Mouse (Mus musculus): ENCODE results near the gene Gpbp1.

Gpbp1 gene

DNA sequence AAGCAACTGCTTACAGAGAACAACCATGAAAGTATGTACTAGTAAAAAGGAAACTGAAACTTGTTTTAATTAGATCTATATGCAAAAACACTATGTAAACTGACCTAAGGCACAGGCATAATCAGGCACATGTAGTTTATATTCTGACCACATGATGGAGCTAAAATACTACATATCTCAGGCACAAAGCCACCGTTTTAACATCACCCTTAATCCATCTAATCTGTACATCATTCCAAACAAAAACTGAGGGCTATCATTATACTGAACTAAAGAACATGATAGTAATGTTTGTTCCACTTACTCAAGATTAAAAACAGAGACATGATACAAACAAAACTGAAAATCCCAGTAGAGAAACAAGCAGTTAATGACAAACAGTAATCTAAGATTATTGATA is 28.5 kb downstream of the Gpbp1 start:
- peak; percentile 18 for DNase-seq

DNA sequence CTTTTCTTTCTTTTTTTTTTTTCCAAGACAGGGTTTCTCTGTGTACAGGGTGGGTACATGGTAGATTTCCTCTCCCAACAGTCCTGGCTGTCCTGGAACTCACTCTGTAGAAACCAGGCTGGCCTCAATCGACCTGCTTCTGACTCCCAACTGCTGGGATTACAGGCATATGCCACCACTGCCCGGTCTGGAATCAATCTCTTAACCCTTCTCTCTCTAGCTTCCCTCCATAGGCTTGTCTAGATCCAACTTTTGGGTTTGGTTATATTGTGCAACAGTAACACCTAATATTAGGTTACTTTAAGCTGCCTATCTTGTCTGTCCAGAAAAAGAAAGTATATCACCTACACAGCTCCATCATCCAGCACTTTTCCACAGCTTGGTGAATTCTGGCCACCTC is 33.1 kb downstream of the Gpbp1 start:
- no peak for DNase-seq

DNA sequence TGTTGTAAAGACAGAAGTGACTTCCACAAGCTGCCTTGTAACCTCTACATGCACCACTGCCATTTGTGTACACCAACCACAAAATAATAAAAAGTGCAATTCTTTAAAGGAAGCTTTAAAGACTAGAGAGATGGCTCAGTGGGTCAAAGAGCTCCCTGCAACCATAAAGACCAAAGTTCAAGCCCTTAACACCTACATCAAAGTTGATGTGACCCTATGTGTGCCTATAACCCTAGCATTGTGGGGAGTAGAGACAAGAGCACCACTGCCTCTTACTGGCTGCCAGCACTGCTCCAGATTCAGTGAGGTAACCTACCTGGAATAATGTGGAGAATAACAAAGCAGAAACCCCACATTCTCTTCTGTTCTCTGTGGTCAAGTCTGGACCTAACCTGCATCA is 45.6 kb downstream of the Gpbp1 start:
- DNase-seq = no peak

GRCm38 (mm10) chr13:111431174-111431573 is 58.7 kb downstream of the Gpbp1 start:
- no peak for DNase-seq

DNA sequence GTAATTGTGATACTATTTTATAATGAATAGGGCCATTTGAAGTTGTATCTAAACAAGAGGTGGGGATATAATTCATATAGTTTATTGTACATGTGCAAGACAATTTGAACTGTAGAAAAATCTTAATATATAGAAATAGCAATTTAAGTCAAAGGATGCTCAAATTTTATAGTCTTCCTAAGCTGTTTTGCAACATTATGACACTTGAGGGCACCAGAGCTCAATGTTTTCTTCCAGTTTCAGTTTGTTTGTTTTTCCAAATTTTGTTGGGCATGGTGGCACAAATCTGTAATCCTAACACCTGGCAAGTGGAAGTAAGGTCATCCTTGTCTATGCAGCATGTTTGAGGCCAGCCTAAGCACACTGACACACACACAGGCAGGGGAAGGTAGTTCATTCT is 68.6 kb downstream of the Gpbp1 start:
- DNase-seq = no peak

DNA sequence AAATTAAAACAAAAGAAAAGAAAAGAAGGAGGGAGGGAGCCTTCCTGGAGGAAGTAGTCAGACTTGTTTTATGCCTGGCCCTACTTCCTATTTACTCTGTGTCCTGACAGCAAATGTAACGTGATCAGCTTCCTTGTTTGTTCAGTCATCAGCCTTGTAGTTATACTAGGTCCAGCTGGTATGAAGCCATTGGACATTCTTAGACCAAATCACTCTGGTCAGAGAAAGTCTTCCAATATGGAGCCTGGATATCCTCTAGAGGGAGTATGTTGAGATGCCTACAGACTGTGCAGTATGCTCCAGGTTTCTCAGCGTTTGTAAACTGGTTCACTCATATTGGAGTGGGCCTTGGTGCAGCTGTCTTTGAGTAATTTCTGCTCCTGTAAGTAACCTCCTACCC is 71.8 kb downstream of the Gpbp1 start:
- DNase-seq = no peak

- peak; percentile 79 for DNase-seq
Observed at GRCm38 (mm10) chr13:111413156-111413555, 76.8 kb downstream of the Gpbp1 start.

DNA sequence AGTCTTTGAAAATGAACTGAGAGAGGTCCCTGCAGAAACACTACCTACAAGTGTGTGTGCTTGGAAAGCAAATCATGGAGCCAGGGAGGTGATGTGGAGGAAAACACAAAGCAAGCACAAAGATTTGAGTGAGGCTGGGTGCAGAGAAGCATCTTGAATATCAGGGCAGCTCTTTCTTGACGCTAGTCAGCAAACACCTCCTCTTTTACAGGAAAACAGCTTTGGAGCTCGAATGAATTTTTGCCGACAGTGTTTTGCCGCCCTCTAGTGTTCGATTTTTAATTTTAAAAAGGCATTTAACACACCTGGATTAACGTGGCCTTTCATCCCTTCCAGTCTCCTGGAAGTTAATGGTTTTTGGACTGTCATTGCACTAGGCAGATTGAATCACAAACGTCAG is 79.1 kb downstream of the Gpbp1 start:
- peak; percentile 48 for DNase-seq

DNA sequence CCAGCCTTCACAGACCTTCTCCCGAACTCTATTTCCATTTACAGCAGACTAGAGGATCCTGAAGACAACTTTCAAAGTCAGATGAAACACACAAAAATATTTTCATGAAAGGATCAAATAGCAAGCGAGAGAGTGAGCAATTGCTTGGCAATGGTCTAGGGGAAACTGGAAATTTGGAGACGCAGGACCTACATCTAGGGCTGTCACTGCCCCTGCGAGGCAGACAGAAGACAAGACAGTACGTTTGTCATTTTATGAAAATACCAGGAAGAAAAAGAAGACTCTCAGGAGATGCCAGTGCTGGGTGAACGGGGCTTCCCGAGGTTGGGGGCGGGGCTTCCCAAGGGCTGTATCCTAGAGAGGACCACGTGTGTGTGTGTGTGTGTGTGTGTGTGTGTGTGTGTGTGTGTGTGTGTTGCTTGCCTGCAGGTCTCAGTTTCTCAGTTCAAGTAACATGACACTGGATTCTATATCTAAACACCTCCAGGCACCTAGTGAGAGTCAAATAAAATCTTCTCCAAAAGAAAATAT is 83.0 kb downstream of the Gpbp1 start:
- DNase-seq = peak; percentile 39

GRCm38 (mm10) chr13:111405956-111406355 is 84.0 kb downstream of the Gpbp1 start:
- no peak for DNase-seq

DNA sequence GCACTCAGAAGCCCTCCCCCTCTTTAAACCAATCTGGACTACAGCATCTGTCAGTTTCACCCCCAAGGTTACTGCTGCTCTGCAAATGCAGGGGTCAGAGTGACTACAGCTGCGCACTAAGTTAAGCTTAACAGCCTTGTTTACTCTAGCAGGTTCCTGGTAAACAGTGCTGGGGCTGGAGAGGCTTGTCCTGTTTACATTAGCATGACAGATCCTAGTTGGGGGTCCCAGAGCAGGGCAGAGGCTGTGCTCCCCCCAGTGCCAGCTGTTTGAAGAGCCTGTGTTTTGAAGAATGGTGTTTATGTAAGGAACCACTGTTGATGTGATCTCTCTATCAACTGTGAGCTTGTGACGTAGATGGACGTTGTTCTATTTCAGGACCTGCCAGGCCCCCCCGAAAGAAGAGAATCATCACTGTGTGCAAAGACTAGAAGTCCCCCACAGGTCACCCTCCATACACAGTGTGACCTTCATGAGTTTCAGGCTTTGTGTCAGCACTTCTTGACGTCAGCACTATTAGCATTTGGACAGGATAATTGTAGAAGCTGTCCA is 92.2 kb downstream of the Gpbp1 start:
- DNase-seq = peak; percentile 85

DNA sequence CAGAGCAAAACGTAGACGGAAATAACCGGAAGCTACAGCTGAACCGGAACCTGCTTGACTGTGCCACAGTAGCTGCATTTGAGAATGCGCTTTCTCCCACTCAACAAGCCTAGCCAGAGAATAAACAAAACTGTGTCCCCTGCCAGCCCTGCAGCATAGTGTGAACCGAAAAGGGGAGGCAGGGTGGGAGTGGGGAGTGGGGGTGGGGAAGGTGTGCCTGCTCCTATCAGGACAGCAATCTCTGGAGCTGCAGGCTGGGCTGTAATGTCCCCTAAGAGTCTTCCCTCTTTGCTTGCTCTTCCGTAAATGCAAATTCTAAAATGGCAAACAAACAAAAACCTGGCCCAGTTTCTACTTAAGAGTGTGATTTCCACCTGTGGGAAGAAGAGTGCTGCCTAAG is 92.8 kb downstream of the Gpbp1 start:
- DNase-seq = peak; percentile 40

- DNase-seq = no peak
Observed at GRCm38 (mm10) chr13:111395528-111395927, 94.4 kb downstream of the Gpbp1 start.

DNA sequence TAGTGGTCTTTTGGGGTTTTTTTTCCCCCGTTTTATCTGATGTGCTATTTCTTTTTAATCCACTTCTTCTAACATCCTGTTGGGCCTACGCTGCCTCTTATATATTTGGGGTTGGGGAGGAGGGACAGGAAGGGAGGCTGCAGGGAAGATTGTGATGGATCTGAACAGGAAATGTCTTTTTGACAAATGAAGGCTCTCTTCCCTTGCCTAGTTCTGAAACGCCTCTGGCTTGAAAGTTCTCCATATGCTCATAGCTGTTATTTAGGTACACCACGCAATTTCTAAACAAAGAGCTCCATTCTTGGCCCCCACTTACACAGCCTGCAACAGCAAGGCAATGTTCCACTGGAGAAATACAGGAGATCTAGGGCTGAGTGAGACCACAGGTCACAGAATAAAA is 95.0 kb downstream of the Gpbp1 start:
- DNase-seq = peak; percentile 36

DNA sequence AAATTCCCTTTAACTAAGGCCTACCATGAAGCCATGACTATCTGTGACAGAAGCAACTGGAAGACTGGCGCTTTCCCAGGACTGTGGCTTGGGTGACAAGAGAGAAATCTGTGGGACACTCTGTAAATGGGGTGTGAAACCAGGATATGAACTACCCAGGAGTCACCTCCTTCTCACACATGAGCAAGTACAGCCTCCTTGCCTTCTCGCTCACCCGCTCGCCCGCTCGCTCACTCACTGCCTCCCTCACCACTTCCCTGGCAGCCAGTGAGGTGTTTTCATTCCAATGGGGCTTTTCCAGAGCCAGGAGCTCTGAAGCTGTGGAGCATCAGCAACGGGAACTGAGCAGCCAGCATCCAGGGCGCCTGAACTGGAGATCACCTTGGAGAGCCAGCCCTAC is 95.6 kb downstream of the Gpbp1 start:
- DNase-seq = peak; percentile 48

- no peak for DNase-seq
Observed at GRCm38 (mm10) chr13:111393426-111393825, 96.5 kb downstream of the Gpbp1 start.

DNA sequence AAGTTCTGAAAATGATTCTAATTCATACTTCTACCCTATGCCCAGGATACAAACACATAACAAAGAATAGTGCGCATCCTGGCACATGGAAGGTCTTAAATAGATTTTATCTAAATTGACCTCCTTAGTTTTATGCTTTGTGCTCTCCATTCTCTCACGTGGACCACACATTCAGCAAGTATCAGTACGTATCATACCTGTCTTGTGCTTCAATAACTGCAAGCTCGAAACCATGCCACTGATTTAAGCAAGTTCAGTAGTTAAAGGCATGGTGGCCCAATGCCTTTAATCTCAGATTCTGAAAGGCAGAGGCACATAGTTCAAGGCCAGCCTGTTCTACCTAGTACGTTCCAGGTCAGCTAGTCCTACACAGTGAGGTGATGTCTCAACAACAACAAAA is 98.5 kb downstream of the Gpbp1 start:
- no peak for DNase-seq

- no peak for DNase-seq
Observed at GRCm38 (mm10) chr13:111391011-111391410, 98.9 kb downstream of the Gpbp1 start.

DNA sequence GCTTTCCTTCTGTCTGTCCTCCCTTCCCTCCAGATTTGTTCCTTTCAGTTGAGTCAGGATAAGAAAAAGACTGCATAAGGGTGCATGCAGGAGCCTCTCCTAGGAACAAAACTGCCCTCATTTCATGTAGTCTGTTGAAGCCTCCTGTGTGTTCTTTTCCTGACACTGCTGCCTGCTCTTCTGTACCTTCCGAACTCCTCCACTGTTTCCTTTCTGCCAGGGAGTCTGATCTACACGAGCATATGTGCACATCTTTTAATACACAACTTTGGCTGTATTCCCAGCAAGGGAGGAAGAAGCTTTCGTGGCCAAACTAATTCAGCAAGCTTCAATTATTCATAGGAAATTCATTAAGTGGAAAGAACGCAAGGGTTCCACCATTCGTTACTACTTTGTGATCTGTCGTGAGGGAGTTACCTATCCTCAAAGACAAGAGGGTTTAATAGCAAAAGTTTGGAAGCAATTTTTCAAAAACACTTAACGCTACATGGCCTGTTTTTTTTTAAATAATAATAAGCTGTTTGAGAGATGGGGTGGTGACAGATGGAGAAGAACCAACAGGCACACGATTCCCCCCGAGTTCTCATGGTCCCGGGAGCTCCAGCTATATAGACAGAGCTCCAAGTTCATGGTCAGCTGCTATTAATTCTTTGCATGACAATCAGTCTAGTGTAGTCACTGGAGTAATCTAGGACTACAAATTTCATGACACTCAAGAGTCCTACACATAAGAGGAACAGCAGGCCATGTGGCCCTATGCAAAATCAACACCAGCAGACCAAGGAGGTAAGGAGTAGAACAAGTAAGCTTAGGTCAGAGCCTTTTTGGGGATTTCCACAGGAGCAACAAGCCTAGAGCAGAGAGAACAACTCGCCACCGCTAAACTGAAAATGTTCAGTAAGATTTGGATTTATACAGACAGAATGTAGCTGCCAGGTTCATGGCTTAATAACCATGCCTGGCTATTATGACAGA is 105.6 kb downstream of the Gpbp1 start:
- no peak for DNase-seq
